Mouse (Mus musculus): ENCODE measurements around the gene Galns.

DNA sequence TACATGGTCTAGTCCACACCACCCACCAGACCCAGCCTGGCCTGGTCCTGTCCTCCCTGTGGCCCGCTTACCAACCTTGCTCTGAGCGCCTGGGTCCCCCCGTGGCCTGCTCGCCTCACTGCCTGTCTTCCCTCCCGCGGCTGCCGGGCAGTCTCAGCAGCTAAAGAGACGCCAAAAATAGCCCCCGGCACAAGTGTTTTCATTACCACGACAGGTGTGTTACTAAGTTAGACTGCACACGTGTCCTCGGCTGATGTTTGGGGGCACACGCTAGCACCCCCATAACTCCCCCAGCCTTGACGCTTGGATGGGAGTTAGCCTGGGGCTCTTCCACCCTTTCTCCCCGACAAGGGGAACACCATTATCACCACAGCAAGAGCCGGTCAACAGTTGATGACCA lies 35.1 kb upstream of the Galns start:
- TF ChIP-seq CTCF (conservative IDR thresholded peaks at IDR 0.05 in 1 of 2, IDR thresholded peaks at IDR 0.05 in 1 of 2; ENCODE audit: low read depth in 2 of 2, low read length in 2 of 2) (no peak), RAD21 (IDR thresholded peaks at IDR 0.05; ENCODE audit: low read depth, low read length) (no peak), TBP (conservative IDR thresholded peaks at IDR 0.05; ENCODE audit: low read depth, low read length) (no peak), MAX (IDR thresholded peaks at IDR 0.05; ENCODE audit: low read length) (no peak), EP300 (IDR thresholded peaks at IDR 0.05; ENCODE audit: low read length) (no peak), RCOR1 (conservative IDR thresholded peaks at IDR 0.05; ENCODE audit: low read depth, low read length) (no peak), ETS1 (conservative IDR thresholded peaks at IDR 0.05; ENCODE audit: low read depth, low read length) (no peak), POLR2A (IDR thresholded peaks at IDR 0.05; ENCODE audit: low read depth, low read length) (no peak), SIN3A (IDR thresholded peaks at IDR 0.05; ENCODE audit: low read length) (no peak), TCF12 (IDR thresholded peaks at IDR 0.05; ENCODE audit: low read depth, low read length) (no peak), KAT2A (IDR thresholded peaks at IDR 0.05; ENCODE audit: insufficient replicate concordance, low read length) (no peak)
